In the genomic region with DNA sequence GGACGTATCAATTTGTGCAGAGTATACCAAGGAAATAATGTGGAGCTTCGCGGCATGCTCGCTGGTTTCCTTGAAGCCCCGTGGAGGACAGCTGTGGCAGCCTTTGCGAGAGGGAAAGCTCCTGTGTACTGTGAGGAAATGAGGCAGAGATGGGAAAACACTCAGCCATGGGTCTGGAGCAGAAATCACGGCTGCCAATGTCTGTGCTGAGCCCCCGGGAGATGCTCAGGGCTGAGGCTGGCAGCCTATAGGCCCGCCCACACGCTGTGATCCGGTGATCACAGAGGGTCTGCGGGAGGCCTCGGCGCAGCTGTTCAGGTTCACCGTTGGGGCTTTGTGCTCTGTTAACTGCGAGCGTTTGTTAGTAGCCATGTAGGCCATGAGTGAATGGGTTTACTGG, we compare ENCODE assay signal across 9 mouse cellular contexts. TPM values are rescaled to one million over a fixed set of nuclear protein-coding genes. Genes with fewer than 3 reads are reported as not detected.
DNase-seq lines count a peak whose midpoint lies in the region; ATAC-seq and TF ChIP-seq lines count a peak whose summit lies in the region.
"Had no signal": no experiment of that assay in that cellular context is flagged by ENCODE, and none has a peak within 500 bp of the region (broad histone marks: within the 10 kb centered on the region; RNA-seq: fewer than 3 reads in every experiment).

No protein-coding gene starts in this region.

- 19% methylated on average over 17 of the region's 17 CpGs for WGBS in heart, embryonic 15.5 days
- 12% methylated on average over 17 of the region's 17 CpGs for WGBS in forebrain, embryonic 10.5 days

- H3K9me3 ChIP-seq in heart, embryonic 15.5 days (replicated peaks) = no peaks in the 10 kb centered on the region
- no peaks in the 10 kb centered on the region for H3K9me3 ChIP-seq in forebrain, embryonic 10.5 days

- H3K4me2 ChIP-seq in heart, embryonic 15.5 days = peak overlapping the region; percentile 38

- H3K27me3 ChIP-seq in heart, embryonic 15.5 days = no peaks in the 10 kb centered on the region
- H3K27me3 ChIP-seq in forebrain, embryonic 10.5 days (ENCODE audit: poor library complexity, severe bottlenecking) = peaks cover 14% of the 10 kb centered on the region; the same call in 1 of the 2 replicates

- no peak for DNase-seq in heart, postnatal 10 days
- DNase-seq in brain, embryonic 14.5 days (ENCODE audit: low read depth) = peak; percentile 84
- no peak for DNase-seq in forebrain, embryonic 10.5 days (ENCODE audit: extremely low spot score, low spot score)
- DNase-seq in mesoderm, embryonic 11.5 days (ENCODE audit: low read depth, low spot score) = peak; percentile 67
- DNase-seq in yolk sac, embryonic 10.5 days (ENCODE audit: low spot score) = no peak
- DNase-seq in urinary bladder, postnatal 25 days (ENCODE audit: low spot score) = no peak
- DNase-seq in layer of hippocampus, postnatal 25 days (ENCODE audit: extremely low spot score in 1 of 2, low spot score in 1 of 2) = no peak
- DNase-seq: kidney, adult 2 months had no signal

- TF ChIP-seq POLR2A in brain, embryonic 14.5 days (IDR thresholded peaks at IDR 0.05; ENCODE audit: borderline replicate concordance, extremely low read depth, insufficient read depth, insufficient read length, poor library complexity, severe bottlenecking) = no peak

- H3K4me3 ChIP-seq in heart, embryonic 15.5 days = no peak overlapping the region
- H3K4me3 ChIP-seq in forebrain, embryonic 10.5 days = peak overlapping the region; percentile 19

- no peak for ATAC-seq in heart, embryonic 15.5 days (replicated peaks; ENCODE audit: insufficient number of reproducible peaks, insufficient read depth, low FRiP score, low read depth)

- peaks cover 14% of the 10 kb centered on the region for H3K4me1 ChIP-seq in heart, embryonic 15.5 days (replicated peaks)
- H3K4me1 ChIP-seq in forebrain, embryonic 10.5 days = peaks cover 17% of the 10 kb centered on the region

- H3K9ac ChIP-seq in heart, embryonic 15.5 days = no peak overlapping the region

- intact Hi-C loops in heart, postnatal 10 days (cut with DNase I) = no loop called here

- TF ChIP-seq CTCF in brain, embryonic 14.5 days (IDR thresholded peaks at IDR 0.05; ENCODE audit: borderline replicate concordance, extremely low read depth, insufficient read depth, insufficient read length) = no peak

- H3K27ac ChIP-seq in heart, embryonic 15.5 days = no peak overlapping the region
- 0 out of 2 replicates have a peak overlapping the region, but pooled peaks have one; percentile 8 for H3K27ac ChIP-seq in forebrain, embryonic 10.5 days

- no peaks in the 10 kb centered on the region for H3K36me3 ChIP-seq in heart, embryonic 15.5 days
- no peaks in the 10 kb centered on the region for H3K36me3 ChIP-seq in forebrain, embryonic 10.5 days (replicated peaks)

RNA-seq across cellular contexts. Expression of gene Enoph1, which starts 51.8 kb away (rescaled TPM):
- polyA plus RNA-seq in heart, embryonic 15.5 days (2015; fragmentation: Nextera tagmentation; extraction: Ambion mirVana) = 22.7 and 28.7 TPM in 2 replicates
- 10 to 100 TPM; 13.1 to 14.3 TPM for total RNA-seq in heart, postnatal 10 days (2021)
- polyA plus RNA-seq in brain, embryonic 14.5 days (2012; rRNA removed) = 57.5 and 59.5 TPM in 2 replicates
- polyA plus RNA-seq in forebrain, embryonic 10.5 days (2016; fragmentation: Nextera tagmentation; extraction: Ambion mirVana) = 62.8 and 66.9 TPM in 2 replicates
- 10 to 100 TPM; 50.2 to 54.9 TPM for total RNA-seq in layer of hippocampus, postnatal 25 days (2021)

RNA-seq across cellular contexts. Expression of gene Hnrnpdl, which starts 52.1 kb away (rescaled TPM):
- polyA plus RNA-seq in heart, embryonic 15.5 days (2015; fragmentation: Nextera tagmentation; extraction: Ambion mirVana) = 77.5 and 93.8 TPM in 2 replicates
- total RNA-seq in heart, postnatal 10 days (2021) = 100 to 1,000 TPM in 1 of 2 experiments, 10 to 100 TPM in 1; 97.3 to 105 TPM
- 454 and 560 TPM in 2 replicates for polyA plus RNA-seq in brain, embryonic 14.5 days (2012; rRNA removed)
- 246 and 247 TPM in 2 replicates for polyA plus RNA-seq in forebrain, embryonic 10.5 days (2016; fragmentation: Nextera tagmentation; extraction: Ambion mirVana)
- 100 to 1,000 TPM; 161 to 197 TPM for total RNA-seq in layer of hippocampus, postnatal 25 days (2021)

Comparison
In these comparisons a context has a peak if more than half of its experiments do, and no peak if none do; other contexts are left out.
1. DNase-seq: peak in brain, embryonic 14.5 days (single experiment) and mesoderm, embryonic 11.5 days (single experiment); none in heart, postnatal 10 days (0 of 2), forebrain, embryonic 10.5 days (single experiment), yolk sac, embryonic 10.5 days (single experiment), urinary bladder, postnatal 25 days (single experiment) and layer of hippocampus, postnatal 25 days (0 of 2).